Mouse (Mus musculus) frontal cortex, postnatal 25 days (tissue): ENCODE measurements at regions not wholly inside any gene's neighbourhood (a gene's known extent, or its start where the extent isn't known, plus 50 kb on each side); places are given as distances from the start of the nearest gene placed in this dataset.
"Not testable (repeated sequence)": the region's sequence is repeated elsewhere in the genome, so short reads cannot be mapped to it uniquely, and the experiment has no call there.

ENCODE experiments used
- DNase-seq, 2 experiments: peaks; one replicate each; pipeline ENCODE4 v3.0.0; 2022; ENCODE audit warnings: low spot score in 2 of 2

GRCm38 (mm10) chr10:57313799-57314198, 172.4 kb upstream of the Hsf2 start:
- no peak for DNase-seq

- DNase-seq: no peak
These were observed 169.1 kb upstream of the Hsf2 start for GRCm38 (mm10) chr10:57317067-57317466.

- no peak for DNase-seq
These were observed 167.0 kb upstream of the Hsf2 start for GRCm38 (mm10) chr10:57319171-57319570.

GRCm38 (mm10) chr10:57322717-57323424, 163.3 kb upstream of the Hsf2 start:
- DNase-seq: no peak

- DNase-seq: no peak
These were observed 162.0 kb upstream of the Hsf2 start for GRCm38 (mm10) chr10:57324226-57324625.

GRCm38 (mm10) chr10:57362781-57363180, 123.4 kb upstream of the Hsf2 start:
- DNase-seq: not testable (repeated sequence)
